In genomic region chr3:151283829-151284228, GRCm38 (mm10) we compare ENCODE assay signal across 26 mouse cellular contexts.
"Had no signal": no experiment of that assay in that cellular context is flagged by ENCODE, and none has a peak within 500 bp of the region (broad histone marks: within the 10 kb centered on the region; RNA-seq: fewer than 3 reads in every experiment).

No protein-coding gene starts in this region.

- H3K4me2 ChIP-seq: embryonic facial prominence, embryonic 12.5 days; embryonic facial prominence, embryonic 13.5 days; embryonic facial prominence, embryonic 15.5 days; forebrain, embryonic 12.5 days; forebrain, embryonic 13.5 days; forebrain, embryonic 15.5 days had no signal

- ATAC-seq: forebrain, embryonic 13.5 days; forebrain, embryonic 14.5 days; forebrain, embryonic 15.5 days; forebrain, embryonic 16.5 days; forebrain, postnatal 0 days had no signal

- H3K4me3 ChIP-seq: embryonic facial prominence, embryonic 10.5 days; embryonic facial prominence, embryonic 12.5 days; embryonic facial prominence, embryonic 13.5 days; embryonic facial prominence, embryonic 15.5 days; erythroblast, embryonic 14.5 days; forebrain, embryonic 10.5 days; forebrain, embryonic 12.5 days; forebrain, embryonic 13.5 days; forebrain, embryonic 15.5 days; gastrocnemius, adult 2 months; heart, adult 2 months had no signal

- H3K36me3 ChIP-seq: embryonic facial prominence, embryonic 10.5 days; embryonic facial prominence, embryonic 12.5 days; embryonic facial prominence, embryonic 13.5 days; embryonic facial prominence, embryonic 15.5 days; forebrain, embryonic 10.5 days; forebrain, embryonic 12.5 days; forebrain, embryonic 15.5 days had no signal

- DNase-seq: cerebellum, adult 9-11 months; cerebellum, postnatal 10 days; cerebellum, postnatal 14 days; cerebellum, postnatal 25 days; cerebellum, postnatal 36 days; embryo, embryonic 11 days; forebrain, postnatal 0 days; gastrocnemius, adult 2 months; gastrocnemius, postnatal 10 days; gastrocnemius, postnatal 14 days; gastrocnemius, postnatal 25 days; gastrocnemius, postnatal 36 days; heart, adult 11 months; heart, adult 18-20 months; heart, adult 2 months had no signal

- H3K27me3 ChIP-seq: embryonic facial prominence, embryonic 12.5 days; embryonic facial prominence, embryonic 13.5 days; embryonic facial prominence, embryonic 15.5 days; forebrain, embryonic 12.5 days; forebrain, embryonic 13.5 days; forebrain, embryonic 15.5 days had no signal
